Mouse (Mus musculus): ENCODE results near the gene H2al1j. TPM values are rescaled to one million over a fixed set of nuclear protein-coding genes. Genes with fewer than 3 reads are reported as not detected.

The H2al1j gene
- polyA plus RNA-seq, 1 experiment from 2014 or later = not detected

DNA sequence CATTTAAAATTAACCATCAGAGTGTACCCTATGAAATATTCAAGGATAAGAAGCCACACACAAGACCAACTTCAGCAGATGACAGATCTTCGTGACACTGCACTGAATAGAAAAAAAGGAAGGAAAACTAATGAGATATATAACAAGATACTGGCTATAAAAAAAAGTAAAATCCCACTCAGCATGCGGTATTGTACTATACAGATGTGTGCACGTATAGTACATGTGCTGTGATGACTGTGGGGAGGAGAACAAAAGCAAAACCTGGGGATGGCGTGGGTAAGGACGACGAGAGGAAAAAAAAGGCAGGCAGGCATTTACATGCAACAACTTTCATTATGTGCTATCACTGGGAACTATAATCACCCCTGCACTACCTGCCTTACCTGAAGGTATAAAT lies 33.2 kb downstream of the H2al1j start:
- TF ChIP-seq EP300 (optimal IDR thresholded peaks at IDR 0.05) (no peak), CTCF (IDR thresholded peaks at IDR 0.05; ENCODE audit: low read depth) (no peak)

DNA sequence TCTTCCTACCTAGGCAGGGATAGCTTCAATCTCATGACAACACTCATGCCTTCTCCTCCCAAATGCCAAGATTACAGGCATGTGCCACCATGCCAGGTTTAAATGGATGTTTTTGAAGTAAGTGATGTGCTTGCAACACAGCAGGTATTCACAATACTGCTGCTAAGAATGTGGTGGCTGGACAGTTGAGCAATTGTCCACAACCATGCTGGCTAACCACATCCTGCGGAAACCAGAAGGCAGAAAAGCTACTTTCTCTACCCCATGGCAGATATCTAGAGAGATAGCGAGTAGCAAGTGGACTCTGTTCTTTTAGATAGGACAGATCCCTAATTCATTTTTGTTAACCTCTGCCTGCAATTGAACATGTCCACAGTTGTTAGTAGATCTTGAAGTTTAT lies 33.6 kb downstream of the H2al1j start:
- no peak for TF ChIP-seq EP300 (optimal IDR thresholded peaks at IDR 0.05)
- TF ChIP-seq CTCF (IDR thresholded peaks at IDR 0.05; ENCODE audit: low read depth) = no peak
- H3K9ac ChIP-seq (ENCODE audit: low read length) = no peak overlapping the region
- H3K4me2 ChIP-seq (replicated peaks; ENCODE audit: low read depth) = no peak overlapping the region
- DNase-seq (ENCODE audit: low spot score) (no peak), ATAC-seq (ENCODE audit: low FRiP score, low TSS enrichment) (no peak)
- no peak overlapping the region for H3K4me3 ChIP-seq (ENCODE audit: low read depth, low read length)
- H3K9me3 ChIP-seq (ENCODE audit: control insufficient read depth, low read length) = no peaks in the 10 kb centered on the region
- no peaks in the 10 kb centered on the region for H3K27me3 ChIP-seq (ENCODE audit: control insufficient read depth, insufficient read depth, low read length)
- no peaks in the 10 kb centered on the region for H3K4me1 ChIP-seq (replicated peaks; ENCODE audit: control insufficient read depth, insufficient read depth)
- no peak overlapping the region for H3K27ac ChIP-seq (replicated peaks)
- WGBS = 93% methylated on average over 2 of the region's 2 CpGs
- no peaks in the 10 kb centered on the region for H3K36me3 ChIP-seq (ENCODE audit: control insufficient read depth, insufficient read depth, low read length)

More for the DNA sequence above, 33.2 kb downstream of the H2al1j start:
- Histone ChIP-seq H3K27me3 (ENCODE audit: control insufficient read depth, insufficient read depth, low read length) (no peaks in the 10 kb centered on the region), H3K27ac (replicated peaks) (no peak overlapping the region), H3K36me3 (ENCODE audit: control insufficient read depth, insufficient read depth, low read length) (no peaks in the 10 kb centered on the region), H3K4me3 (ENCODE audit: low read depth, low read length) (no peak overlapping the region), H3K4me2 (replicated peaks; ENCODE audit: low read depth) (no peak overlapping the region), H3K9ac (ENCODE audit: low read length) (no peak overlapping the region), H3K9me3 (ENCODE audit: control insufficient read depth, low read length) (no peaks in the 10 kb centered on the region), H3K4me1 (replicated peaks; ENCODE audit: control insufficient read depth, insufficient read depth) (no peaks in the 10 kb centered on the region)
- DNase-seq (ENCODE audit: low spot score) = no peak
- 74% methylated on average over 6 of the region's 6 CpGs for WGBS
- no peak for ATAC-seq (ENCODE audit: low FRiP score, low TSS enrichment)

- no peaks in the 10 kb centered on the region for H3K27me3 ChIP-seq (ENCODE audit: control insufficient read depth, insufficient read depth, low read length)
- TF ChIP-seq EP300 (optimal IDR thresholded peaks at IDR 0.05) (no peak), CTCF (IDR thresholded peaks at IDR 0.05; ENCODE audit: low read depth) (no peak)
- H3K4me1 ChIP-seq (replicated peaks; ENCODE audit: control insufficient read depth, insufficient read depth) = no peaks in the 10 kb centered on the region
- H3K9me3 ChIP-seq (ENCODE audit: control insufficient read depth, low read length) = no peaks in the 10 kb centered on the region
- no peak overlapping the region for H3K4me2 ChIP-seq (replicated peaks; ENCODE audit: low read depth)
- ATAC-seq (ENCODE audit: low FRiP score, low TSS enrichment) = no peak
- H3K4me3 ChIP-seq (ENCODE audit: low read depth, low read length) = no peak overlapping the region
- no peaks in the 10 kb centered on the region for H3K36me3 ChIP-seq (ENCODE audit: control insufficient read depth, insufficient read depth, low read length)
- no peak for DNase-seq (ENCODE audit: low spot score)
- H3K9ac ChIP-seq (ENCODE audit: low read length) = no peak overlapping the region
- H3K27ac ChIP-seq (replicated peaks) = no peak overlapping the region
- WGBS = 64% methylated on average over 6 of the region's 6 CpGs
These were observed 36.3 kb downstream of the H2al1j start for GRCm38 (mm10) chrX:11363890-11364289.

DNA sequence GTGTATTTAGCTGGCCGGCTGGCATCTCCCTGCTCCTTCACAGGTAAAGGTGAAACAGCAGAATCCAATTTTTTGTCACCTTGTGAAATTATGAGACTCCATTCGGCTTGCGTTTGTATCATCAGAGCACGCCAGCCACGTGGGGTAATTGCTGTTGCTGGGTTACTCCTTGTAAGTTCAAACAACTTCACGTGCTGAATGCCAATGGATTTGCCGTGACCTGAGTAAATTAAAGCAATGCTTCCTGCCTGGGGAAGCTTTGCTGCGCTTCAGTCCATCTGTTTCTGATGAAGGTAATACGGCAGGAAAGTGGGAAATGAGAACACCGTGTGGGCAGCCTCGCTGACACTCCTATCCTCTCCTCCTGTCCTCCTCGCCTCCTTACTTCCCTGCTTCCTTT lies 37.5 kb downstream of the H2al1j start:
- Histone ChIP-seq H3K4me1 (replicated peaks; ENCODE audit: control insufficient read depth, insufficient read depth) (no peaks in the 10 kb centered on the region), H3K9me3 (ENCODE audit: control insufficient read depth, low read length) (no peaks in the 10 kb centered on the region), H3K36me3 (ENCODE audit: control insufficient read depth, insufficient read depth, low read length) (no peaks in the 10 kb centered on the region), H3K27ac (replicated peaks) (no peak overlapping the region), H3K4me2 (replicated peaks; ENCODE audit: low read depth) (no peak overlapping the region), H3K9ac (ENCODE audit: low read length) (no peak overlapping the region), H3K27me3 (ENCODE audit: control insufficient read depth, insufficient read depth, low read length) (no peaks in the 10 kb centered on the region), H3K4me3 (ENCODE audit: low read depth, low read length) (no peak overlapping the region)
- 64% methylated on average over 12 of the region's 12 CpGs for WGBS
- TF ChIP-seq EP300 (optimal IDR thresholded peaks at IDR 0.05) = no peak
- TF ChIP-seq CTCF (IDR thresholded peaks at IDR 0.05; ENCODE audit: low read depth) = no peak
- no peak for ATAC-seq (ENCODE audit: low FRiP score, low TSS enrichment)
- DNase-seq (ENCODE audit: low spot score) = no peak

Other genes starting within 250 kb of the H2al1j start
- not detected in 2 replicates for gene H2al1a, start 28.6 kb upstream of the H2al1j start, polyA plus RNA-seq (2015; fragmentation: Nextera tagmentation; extraction: Ambion mirVana)
- not detected in 2 replicates for gene H2al1b, start 25.4 kb upstream of the H2al1j start, polyA plus RNA-seq (2015; fragmentation: Nextera tagmentation; extraction: Ambion mirVana)
- not detected in 2 replicates for gene H2al1c, start 22.2 kb upstream of the H2al1j start, polyA plus RNA-seq (2015; fragmentation: Nextera tagmentation; extraction: Ambion mirVana)
- gene H2al1d, start 19.0 kb upstream of the H2al1j start, polyA plus RNA-seq (2015; fragmentation: Nextera tagmentation; extraction: Ambion mirVana) = not detected in 2 replicates
- gene H2al1e, start 15.9 kb upstream of the H2al1j start, polyA plus RNA-seq (2015; fragmentation: Nextera tagmentation; extraction: Ambion mirVana) = not detected in 2 replicates
- gene H2al1f, start 12.7 kb upstream of the H2al1j start, polyA plus RNA-seq (2015; fragmentation: Nextera tagmentation; extraction: Ambion mirVana) = not detected in 2 replicates
- not detected in 2 replicates for gene H2al1g, start 9.6 kb upstream of the H2al1j start, polyA plus RNA-seq (2015; fragmentation: Nextera tagmentation; extraction: Ambion mirVana)
- not detected in 2 replicates for gene H2al1h, start 6.3 kb upstream of the H2al1j start, polyA plus RNA-seq (2015; fragmentation: Nextera tagmentation; extraction: Ambion mirVana)
- gene H2al1i, start 3.2 kb upstream of the H2al1j start, polyA plus RNA-seq (2015; fragmentation: Nextera tagmentation; extraction: Ambion mirVana) = not detected in 2 replicates

Measured in stomach, postnatal 0 days (tissue).